Mouse (Mus musculus): Measurements from ENCODE around the gene Snip1. TPM values are rescaled to one million over a fixed set of nuclear protein-coding genes. Genes with fewer than 3 reads are reported as not detected.

Gene Snip1
- total RNA-seq (2021): 10 to 100 TPM; 13.7 to 15.1 TPM
- long read RNA-seq, experiment 1, transcript Snip1-201 (4 exons, 2,345 nt): major isoform, 6 of 6 reads
- long read RNA-seq, experiment 1, partial matches to known transcripts: 0 of 6 reads
- long read RNA-seq, experiment 1, other reads (novel, unspliced or antisense): 0 of 6 reads
- long read RNA-seq, experiment 2, transcript Snip1-201 (4 exons, 2,345 nt): major isoform, 13 of 17 reads
- long read RNA-seq, experiment 2, partial matches to known transcripts: 4 of 17 reads
- long read RNA-seq, experiment 2, other reads (novel, unspliced or antisense): 0 of 17 reads

- peak; percentile 87 to 93 for DNase-seq (ENCODE audit: low spot score in 2 of 2)
Measured at GRCm38 (mm10) chr4:125066490-125067370, at the start of gene Snip1. Gene Snip1 (plus strand): TSS chr4:125066672.

DNA sequence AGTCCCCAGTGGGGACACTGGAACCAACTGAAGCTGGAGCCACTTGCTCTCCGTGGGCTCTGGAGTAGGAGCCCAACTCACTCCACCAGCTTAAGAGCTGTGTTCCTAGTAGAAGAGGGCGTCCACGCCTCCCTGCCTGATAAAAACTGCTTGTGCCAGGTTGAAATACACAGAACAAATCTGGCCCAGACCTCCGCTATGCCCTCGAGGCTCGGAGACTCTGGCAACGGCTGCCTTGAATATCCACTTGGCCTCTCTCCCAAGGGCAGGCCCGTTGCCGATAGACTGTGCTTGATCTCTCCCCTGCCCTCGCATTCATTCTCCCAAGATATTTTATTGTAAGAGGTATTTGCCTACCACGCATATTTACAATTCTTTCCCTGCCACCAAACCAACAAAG is 49.0 kb upstream of the Snip1 start:
- DNase-seq (ENCODE audit: low spot score in 2 of 2): no peak

GRCm38 (mm10) chr4:125020780-125021538 is 45.5 kb upstream of the Snip1 start:
- no peak for DNase-seq (ENCODE audit: low spot score in 2 of 2)

- peak; percentile 85 to 92 for DNase-seq (ENCODE audit: low spot score in 2 of 2)
Measured at GRCm38 (mm10) chr4:125029891-125030614, 36.4 kb upstream of the Snip1 start.

GRCm38 (mm10) chr4:125034341-125034740 is 32.1 kb upstream of the Snip1 start:
- no peak for DNase-seq (ENCODE audit: low spot score in 2 of 2)

GRCm38 (mm10) chr4:125044454-125044853 is 22.0 kb upstream of the Snip1 start:
- no peak for DNase-seq (ENCODE audit: low spot score in 2 of 2)

DNA sequence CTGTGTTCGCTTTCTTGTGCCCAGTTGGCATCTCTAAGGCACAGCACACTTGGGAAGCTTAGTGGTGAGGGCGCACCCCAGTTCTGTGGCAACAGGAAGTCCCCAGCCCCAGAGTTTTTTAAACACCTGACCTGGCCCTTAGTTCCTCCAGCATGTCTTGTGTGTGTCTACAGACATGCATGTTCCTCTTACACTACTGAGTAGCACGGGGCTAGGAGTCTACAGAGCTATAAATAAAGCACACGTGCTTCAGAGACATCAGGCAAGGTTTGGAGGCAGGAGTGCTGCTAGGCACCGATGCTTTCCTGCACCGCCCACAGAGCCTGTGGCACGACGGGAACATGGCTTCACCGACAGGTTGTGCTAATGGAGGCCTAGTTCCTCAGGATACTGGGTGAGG is 11.1 kb upstream of the Snip1 start:
- no peak for DNase-seq (ENCODE audit: low spot score in 2 of 2)

DNA sequence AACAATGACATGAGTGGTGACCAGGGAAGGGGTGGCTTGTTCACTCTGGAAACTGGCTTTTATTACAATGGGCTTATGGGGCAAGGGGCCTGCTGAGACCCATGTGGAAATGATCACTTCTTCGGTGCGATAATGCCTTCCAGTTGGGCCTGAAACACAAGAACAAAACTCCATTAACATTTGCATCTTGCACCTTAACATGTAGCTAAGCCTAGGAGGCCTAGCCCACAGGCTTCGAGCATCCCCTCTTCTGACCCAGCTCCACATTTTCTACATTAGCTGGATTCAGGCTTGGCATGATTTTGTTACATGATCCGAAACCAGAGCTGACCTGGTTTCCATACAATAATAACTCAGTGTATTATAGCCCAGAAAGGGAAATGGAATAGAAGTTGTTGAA is 10.0 kb upstream of the Snip1 start:
- no peak for DNase-seq (ENCODE audit: low spot score in 2 of 2)

DNA sequence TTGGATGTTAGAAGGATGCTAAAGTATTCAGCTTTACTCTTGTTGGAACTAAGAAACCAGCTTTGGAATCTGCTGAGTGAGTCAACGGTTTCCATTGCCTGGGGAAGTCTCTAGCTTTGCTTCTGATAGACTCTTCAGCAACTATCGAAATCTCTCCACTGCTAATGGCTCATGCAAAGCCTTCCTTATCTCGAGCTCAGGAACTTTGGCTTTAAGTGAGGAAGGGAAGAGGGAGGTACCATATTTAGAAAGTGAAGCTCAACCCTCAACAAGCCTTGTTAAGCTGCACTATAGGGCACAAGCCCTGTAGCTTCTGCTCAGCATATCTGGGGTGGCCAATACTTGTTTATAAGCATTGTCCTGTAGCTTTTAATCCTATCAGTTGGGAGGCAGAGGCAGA is 9.2 kb upstream of the Snip1 start:
- no peak for DNase-seq (ENCODE audit: low spot score in 2 of 2)

DNA sequence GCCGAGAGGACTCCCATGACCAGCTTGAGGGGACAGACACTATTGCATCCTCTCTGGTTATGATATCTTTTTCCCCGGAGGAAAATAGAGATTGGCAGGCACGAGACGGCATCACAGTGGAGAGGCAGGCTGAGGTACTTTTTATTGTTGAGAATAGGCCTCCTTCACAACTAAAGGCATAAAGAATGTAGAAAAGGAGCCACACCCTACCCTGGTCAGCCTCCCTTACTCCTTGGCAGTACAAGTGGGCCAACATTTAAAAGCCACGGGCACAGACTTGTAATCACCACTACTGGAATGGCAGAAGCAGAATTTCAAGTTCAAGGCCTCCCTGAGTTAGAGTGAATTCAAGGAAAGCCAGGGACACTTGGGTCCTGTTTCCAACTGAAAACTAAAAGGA is 8.4 kb upstream of the Snip1 start:
- no peak for DNase-seq (ENCODE audit: low spot score in 2 of 2)

GRCm38 (mm10) chr4:125059025-125059424 is 7.4 kb upstream of the Snip1 start:
- DNase-seq (ENCODE audit: low spot score in 2 of 2): peak; percentile 57 to 73

GRCm38 (mm10) chr4:125063829-125064228 is 2.6 kb upstream of the Snip1 start:
- no peak for DNase-seq (ENCODE audit: low spot score in 2 of 2)

DNA sequence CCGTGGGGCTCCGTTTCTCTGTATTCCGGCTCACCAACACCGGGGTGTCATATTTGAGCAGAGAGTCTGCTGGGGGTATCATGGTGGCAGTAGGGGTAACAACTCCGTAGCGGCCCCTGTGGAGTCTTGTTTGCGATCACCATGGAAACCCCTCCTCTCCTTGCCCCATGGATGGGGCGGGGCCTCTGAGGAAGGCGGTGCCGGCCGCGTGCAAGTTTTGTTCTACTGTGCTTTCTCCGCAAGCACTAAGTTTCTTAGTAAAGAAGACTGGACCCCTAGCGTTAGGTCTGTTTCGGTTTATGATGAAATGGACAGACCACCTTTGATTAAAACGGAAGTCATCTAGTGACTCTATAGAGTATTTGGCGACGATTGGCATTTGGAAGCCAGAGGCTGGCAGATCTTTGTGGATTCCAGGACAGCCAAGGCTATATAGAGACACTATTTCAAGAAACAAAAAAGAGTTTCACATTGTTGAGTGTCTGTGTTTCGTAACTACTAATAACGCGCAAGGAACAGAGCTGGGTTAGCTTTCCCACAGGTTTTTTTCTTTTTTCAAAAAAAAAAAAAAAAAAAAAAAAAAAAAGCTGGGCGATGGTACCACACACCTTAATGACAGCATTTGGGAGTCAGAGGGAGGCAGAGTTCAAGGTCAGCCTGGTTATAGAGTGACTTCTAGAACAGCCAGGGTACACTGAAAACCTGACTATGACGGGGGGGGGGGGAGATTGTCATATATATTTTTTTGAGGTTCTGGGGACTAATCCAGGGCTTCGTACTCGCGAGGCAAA is 760 bp upstream of the Snip1 start, which contains the start of gene Dnali1:
Dnali1 (minus strand) TSS at position 187 of the 791 bp plus-strand sequence.
- DNase-seq (ENCODE audit: low spot score in 2 of 2): peak in 1 of 2 experiments; percentile 12

- DNase-seq (ENCODE audit: low spot score in 2 of 2): no peak
Measured at GRCm38 (mm10) chr4:125077700-125078099, 11.2 kb downstream of the Snip1 start.

DNA sequence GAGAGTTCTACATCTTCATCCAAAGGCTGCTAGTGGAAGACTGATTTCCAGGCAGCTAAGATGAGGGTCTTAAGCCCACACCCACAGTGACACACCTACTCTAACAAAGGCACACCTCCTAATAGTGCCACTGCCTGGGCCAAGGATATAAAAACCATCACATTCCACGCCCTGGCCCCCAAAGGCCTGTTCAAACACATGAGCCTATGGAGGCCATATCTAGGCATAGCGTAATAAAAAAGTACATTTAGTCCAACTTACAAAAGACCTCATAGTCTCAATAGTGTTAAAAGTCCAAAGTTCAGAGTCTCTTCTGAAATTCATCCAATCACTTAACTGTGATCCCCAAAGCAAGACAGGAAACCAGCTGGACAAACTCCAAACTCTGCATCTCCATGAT is 12.2 kb downstream of the Snip1 start:
- no peak for DNase-seq (ENCODE audit: low spot score in 2 of 2)

GRCm38 (mm10) chr4:125084403-125085345 is 18.2 kb downstream of the Snip1 start, which contains the start of gene Meaf6:
Gene Meaf6 (plus strand): TSS chr4:125085134.
- peak; percentile 92 to 93 for DNase-seq (ENCODE audit: low spot score in 2 of 2)

DNA sequence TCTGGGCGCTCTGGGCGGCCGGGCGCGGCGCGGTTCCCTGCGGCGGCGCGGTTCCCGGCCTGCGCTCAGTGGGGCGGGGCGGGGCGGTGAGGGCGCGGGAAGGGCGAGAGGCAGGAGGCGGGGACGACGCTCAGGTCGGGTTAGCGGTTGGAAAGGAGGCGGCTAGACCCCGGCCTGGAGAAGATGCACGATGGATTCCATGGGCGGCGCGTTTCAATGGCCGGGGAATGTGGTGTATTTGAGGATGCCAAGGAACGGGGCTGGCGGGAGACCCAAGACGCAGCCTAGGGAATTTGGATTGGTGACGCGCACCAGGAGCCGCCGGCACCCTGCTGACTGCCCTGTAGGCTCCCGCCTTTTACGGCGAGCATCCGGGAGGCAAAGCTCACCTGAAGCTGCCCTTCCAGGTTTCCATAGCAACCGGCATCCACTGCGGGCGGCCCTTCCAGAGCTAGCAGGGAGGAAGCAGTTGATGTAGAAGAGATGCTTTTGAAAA is 18.9 kb downstream of the Snip1 start:
- DNase-seq (ENCODE audit: low spot score in 2 of 2): peak; percentile 62 to 66

DNA sequence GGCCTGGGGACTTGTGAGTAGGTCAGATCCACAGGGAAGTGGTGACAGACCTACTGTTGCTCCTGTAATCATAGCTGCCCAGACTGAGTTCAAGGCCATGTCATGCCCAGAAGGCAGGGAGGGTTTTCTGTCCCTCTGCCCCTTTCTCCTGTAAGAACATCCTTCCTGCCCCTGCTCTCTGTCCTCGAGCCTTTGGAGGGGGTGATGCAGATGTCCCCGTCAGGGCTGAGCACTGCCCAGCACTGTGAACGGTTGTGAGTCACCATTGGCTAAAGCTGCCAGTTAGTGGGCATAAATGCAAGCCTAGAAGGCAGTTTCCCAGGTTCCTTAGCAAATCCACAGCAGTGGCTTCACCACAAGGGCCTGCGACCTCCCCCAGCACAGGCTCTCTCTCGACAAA is 26.6 kb downstream of the Snip1 start:
- DNase-seq (ENCODE audit: low spot score in 2 of 2): no peak

DNA sequence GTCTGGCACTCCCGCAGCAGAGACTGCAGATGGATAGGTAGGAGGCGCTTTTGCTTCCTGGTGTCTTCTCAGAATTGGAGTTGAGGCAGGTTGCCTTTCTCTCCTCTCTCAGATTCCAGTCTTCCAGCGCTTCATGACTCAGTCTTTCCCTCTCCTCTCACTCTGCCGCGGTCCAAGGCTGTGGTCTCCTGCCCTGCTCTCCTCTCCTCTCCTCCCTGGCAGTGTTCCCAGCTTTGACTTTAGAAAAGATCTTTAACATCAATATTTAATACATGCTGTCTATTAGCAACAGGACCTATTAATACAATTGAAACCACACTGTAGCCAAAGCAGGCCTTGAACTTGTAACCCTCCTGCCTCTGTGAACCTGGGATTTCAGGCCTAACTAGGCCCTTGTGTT is 29.6 kb downstream of the Snip1 start:
- DNase-seq (ENCODE audit: low spot score in 2 of 2): no peak
